In genomic region chr3:156208420-156208819, GRCm38 (mm10) we compare ENCODE assay signal across 18 mouse cellular contexts.
"Had no signal": no experiment of that assay in that cellular context is flagged by ENCODE, and none has a peak within 500 bp of the region (broad histone marks: within the 10 kb centered on the region; RNA-seq: fewer than 3 reads in every experiment).

No protein-coding gene starts in this region.

- H3K4me3 ChIP-seq: midbrain, embryonic 10.5 days; midbrain, embryonic 12.5 days; myocyte; neural tube, embryonic 13.5 days; neural tube, embryonic 15.5 days had no signal

- H3K4me2 ChIP-seq: lung, embryonic 14.5 days; midbrain, embryonic 12.5 days; neural tube, embryonic 13.5 days; neural tube, embryonic 15.5 days had no signal

- H3K9me3 ChIP-seq: midbrain, embryonic 10.5 days; midbrain, embryonic 12.5 days; neural tube, embryonic 13.5 days; neural tube, embryonic 15.5 days had no signal

- H3K9ac ChIP-seq: lung, embryonic 14.5 days; midbrain, embryonic 12.5 days; neural tube, embryonic 13.5 days; neural tube, embryonic 15.5 days had no signal

- H3K36me3 ChIP-seq: midbrain, embryonic 10.5 days; midbrain, embryonic 12.5 days; neural tube, embryonic 13.5 days; neural tube, embryonic 15.5 days had no signal

- H3K27ac ChIP-seq: midbrain, embryonic 10.5 days; midbrain, embryonic 12.5 days; neural tube, embryonic 13.5 days; neural tube, embryonic 15.5 days had no signal

- H3K27me3 ChIP-seq: midbrain, embryonic 12.5 days; neural tube, embryonic 13.5 days; neural tube, embryonic 15.5 days had no signal

- H3K4me1 ChIP-seq: midbrain, embryonic 10.5 days; midbrain, embryonic 12.5 days; neural tube, embryonic 13.5 days; neural tube, embryonic 15.5 days had no signal

- ATAC-seq: midbrain, embryonic 16.5 days had no signal

- DNase-seq: lung, embryonic 14.5 days; lung, postnatal 10 days; lung, postnatal 4 days; midbrain, embryonic 14.5 days; retina, postnatal 1 day; right cerebral cortex, adult 18-20 months; right cerebral cortex, postnatal 25 days; right cerebral cortex, postnatal 4 days; spleen, adult 18-20 months; thymus, adult 18-20 months; thymus, postnatal 14 days; thymus, postnatal 36 days had no signal
